Mouse (Mus musculus) kidney, postnatal 0 days (tissue): ENCODE measurements around the gene Pde9a. TPM values are rescaled to one million over a fixed set of nuclear protein-coding genes. Genes with fewer than 3 reads are reported as not detected.

Experiments
- ATAC-seq: fragments of 200-750 bp; cut with Nextera tagmentation; replicated peaks from 2 replicates; pipeline ENCODE4 v1.8.0; 2017; ENCODE audit warnings: low read depth, moderate number of reproducible peaks, moderate TSS enrichment, moderate library complexity; ENCODE audit not compliant: low FRiP score
- DNase-seq: peaks from one replicate; pipeline ENCODE4 v3.0.0-alpha.2; 2016; ENCODE audit warnings: low spot score
- H3K27ac ChIP-seq: fragments of 300-500 bp; sonication (generic); 2 replicates; pipeline ENCODE4 v1.5.1; 2014; ENCODE audit warnings: mild to moderate bottlenecking
- H3K27me3 ChIP-seq: fragments of 300-500 bp; sonication (generic); 2 replicates; pipeline ENCODE4 v1.6.1; 2014; ENCODE audit warnings: low read length, mixed read lengths; ENCODE audit not compliant: insufficient read depth
- H3K36me3 ChIP-seq: fragments of 300-500 bp; sonication (generic); 2 replicates; pipeline ENCODE4 v1.6.1; 2014; ENCODE audit warnings: low read length, mixed read lengths; ENCODE audit not compliant: insufficient read depth
- H3K4me1 ChIP-seq: fragments of 300-500 bp; sonication (generic); replicated peaks from 2 replicates; pipeline ENCODE4 v1.6.1; 2014; ENCODE audit warnings: antibody characterized with exemption, low read length, mixed read lengths; ENCODE audit not compliant: insufficient read depth
- H3K4me2 ChIP-seq: fragments of 300-500 bp; sonication (generic); 2 replicates; pipeline ENCODE4 v1.6.1; 2014; ENCODE audit warnings: mild to moderate bottlenecking, low read length, moderate library complexity, mixed read lengths
- H3K4me3 ChIP-seq: fragments of 300-500 bp; sonication (generic); replicated peaks from 2 replicates; pipeline ENCODE4 v1.5.1; 2014; ENCODE audit warnings: low read depth, low read length
- H3K9ac ChIP-seq: fragments of 300-500 bp; sonication (generic); 2 replicates; pipeline ENCODE4 v1.6.1; 2014; ENCODE audit warnings: low read depth, low read length
- H3K9me3 ChIP-seq: fragments of 300-500 bp; sonication (generic); replicated peaks from 2 replicates; pipeline ENCODE4 v1.6.1; 2016; ENCODE audit warnings: low read length, inconsistent platforms, mixed read lengths
- CTCF ChIP-seq: IDR thresholded peaks from 2 replicates; pipeline ENCODE4 v1.5.1; 2016; ENCODE audit warnings: antibody characterized with exemption, low read depth, mild to moderate bottlenecking, moderate library complexity
- WGBS: fragments of 180-500 bp; shearing (Covaris S2); extraction: QIAGEN DNeasy Blood & Tissue Kit; methylation state at CpG from one replicate; pipeline ENCODE4 v1.1.7; 2014; 5-methylcytosine and 5-hydroxymethylcytosine counted together
- polyA plus RNA-seq: library from polyadenylated mRNA; unstranded; fragments of >200 nt; fragmentation: Nextera tagmentation; extraction: Ambion mirVana; gene quantifications from 2 replicates; pipeline ENCODE4 v1.2.1, GENCODE M21; 2015

Pde9a gene
- polyA plus RNA-seq, 1 experiment from 2014 or later, result 31.9 TPM

- H3K4me1 ChIP-seq, result peaks cover 6% of the 10 kb centered on the region; the same call in 1 of the 2 replicates
- no peak for TF ChIP-seq CTCF
- no peak overlapping the region for H3K27ac ChIP-seq
- DNase-seq, result no peak
- H3K36me3 ChIP-seq, result no peaks in the 10 kb centered on the region; the same call in 1 of the 2 replicates
- H3K9me3 ChIP-seq, result no peaks in the 10 kb centered on the region
- H3K27me3 ChIP-seq, result no peaks in the 10 kb centered on the region
- no peak overlapping the region for H3K4me2 ChIP-seq
- H3K9ac ChIP-seq, result no peak overlapping the region
- ATAC-seq, result no peak
- no peak overlapping the region for H3K4me3 ChIP-seq
- WGBS, result 68% methylated on average over 8 of the region's 8 CpGs
Measured at GRCm38 (mm10) chr17:31442513-31442912, 56.5 kb downstream of the Pde9a start.

- WGBS, result 67% methylated on average over 7 of the region's 7 CpGs
- Histone ChIP-seq H3K27me3 (no peaks in the 10 kb centered on the region), H3K9me3 (no peaks in the 10 kb centered on the region), H3K4me1 (peaks cover 6% of the 10 kb centered on the region; the same call in 1 of the 2 replicates), H3K4me3 (no peak overlapping the region), H3K9ac (no peak overlapping the region), H3K4me2 (no peak overlapping the region), H3K36me3 (no peaks in the 10 kb centered on the region; the same call in 1 of the 2 replicates), H3K27ac (peak overlapping the region; percentile 48; the same call in 1 of the 2 replicates)
- no peak for DNase-seq
- no peak for ATAC-seq
- no peak for TF ChIP-seq CTCF
Measured at GRCm38 (mm10) chr17:31444251-31444650, 58.2 kb downstream of the Pde9a start.

- DNase-seq (peak; percentile 54), ATAC-seq (peak; percentile 89)
- no peaks in the 10 kb centered on the region; the same call in 1 of the 2 replicates for H3K36me3 ChIP-seq
- no peaks in the 10 kb centered on the region for H3K27me3 ChIP-seq
- WGBS, result 33% methylated on average over 7 of the region's 7 CpGs
- no peak overlapping the region for H3K9ac ChIP-seq
- no peaks in the 10 kb centered on the region for H3K9me3 ChIP-seq
- no peak for TF ChIP-seq CTCF
- H3K27ac ChIP-seq, result peak overlapping the region; percentile 60; the same call in 1 of the 2 replicates
- no peak overlapping the region for H3K4me2 ChIP-seq
- H3K4me3 ChIP-seq, result no peak overlapping the region
- peaks cover 6% of the 10 kb centered on the region; the same call in 1 of the 2 replicates for H3K4me1 ChIP-seq
Measured at GRCm38 (mm10) chr17:31445061-31445731, 59.2 kb downstream of the Pde9a start.

- H3K4me1 ChIP-seq, result peaks cover 6% of the 10 kb centered on the region; the same call in 1 of the 2 replicates
- H3K4me2 ChIP-seq, result no peak overlapping the region
- TF ChIP-seq CTCF, result no peak
- H3K9me3 ChIP-seq, result no peaks in the 10 kb centered on the region
- WGBS, result 75% methylated on average over 5 of the region's 5 CpGs
- no peak overlapping the region for H3K9ac ChIP-seq
- H3K27me3 ChIP-seq, result no peaks in the 10 kb centered on the region
- DNase-seq (no peak), ATAC-seq (no peak)
- H3K27ac ChIP-seq, result no peak overlapping the region
- no peak overlapping the region for H3K4me3 ChIP-seq
- H3K36me3 ChIP-seq, result no peaks in the 10 kb centered on the region; the same call in 1 of the 2 replicates
Measured at GRCm38 (mm10) chr17:31447766-31448165, 61.8 kb downstream of the Pde9a start.

- Histone ChIP-seq H3K27ac (no peak overlapping the region), H3K4me1 (peaks cover 6% of the 10 kb centered on the region; the same call in 1 of the 2 replicates), H3K9ac (no peak overlapping the region), H3K36me3 (no peaks in the 10 kb centered on the region; the same call in 1 of the 2 replicates), H3K9me3 (no peaks in the 10 kb centered on the region), H3K4me2 (no peak overlapping the region), H3K27me3 (no peaks in the 10 kb centered on the region), H3K4me3 (no peak overlapping the region)
- 92% methylated on average over 1 of the region's 1 CpGs for WGBS
- peak; percentile 54; the same call in 1 of the 2 replicates for TF ChIP-seq CTCF
- no peak for ATAC-seq
- DNase-seq, result no peak
Measured at GRCm38 (mm10) chr17:31448519-31448918, 62.5 kb downstream of the Pde9a start.

- H3K4me2 ChIP-seq, result no peak overlapping the region
- WGBS, result 84% methylated on average over 3 of the region's 3 CpGs
- no peaks in the 10 kb centered on the region; the same call in 1 of the 2 replicates for H3K36me3 ChIP-seq
- no peaks in the 10 kb centered on the region for H3K9me3 ChIP-seq
- ATAC-seq (no peak), DNase-seq (no peak)
- no peak overlapping the region for H3K9ac ChIP-seq
- no peak for TF ChIP-seq CTCF
- H3K4me1 ChIP-seq, result no peaks in the 10 kb centered on the region; the same call in 1 of the 2 replicates
- no peaks in the 10 kb centered on the region for H3K27me3 ChIP-seq
- H3K27ac ChIP-seq, result no peak overlapping the region
- H3K4me3 ChIP-seq, result no peak overlapping the region
Measured at GRCm38 (mm10) chr17:31450206-31450605, 64.2 kb downstream of the Pde9a start.
